Mouse (Mus musculus): ENCODE results near the gene Tnfaip3. TPM values are rescaled to one million over a fixed set of nuclear protein-coding genes. Genes with fewer than 3 reads are reported as not detected.

Tnfaip3 gene
- polyA plus RNA-seq (2015; fragmentation: Nextera tagmentation; extraction: Ambion mirVana), result 2.8 and 3.2 TPM in 2 replicates

GRCm38 (mm10) chr10:19015257-19015862 lies at the start of gene Tnfaip3:
Gene Tnfaip3 (minus strand): TSS chr10:19015657.
- H3K9me3 ChIP-seq, result no peaks in the 10 kb centered on the region
- H3K27ac ChIP-seq, result peak within 1 kb of the TSS; percentile 80
- no peaks in the 10 kb centered on the region for H3K36me3 ChIP-seq
- peak within 1 kb of the TSS; percentile 83 for H3K4me3 ChIP-seq
- peaks cover 6% of the 10 kb centered on the region for H3K27me3 ChIP-seq
- H3K4me2 ChIP-seq, result peak within 1 kb of the TSS; percentile 82
- ATAC-seq (ENCODE audit: insufficient number of reproducible peaks, insufficient read depth, low FRiP score, low TSS enrichment, low read depth), result peak; percentile 88
- peaks cover 12% of the 10 kb centered on the region for H3K4me1 ChIP-seq
- H3K9ac ChIP-seq, result peak within 1 kb of the TSS; percentile 87
- WGBS, result under 1% methylated on average over 38 of the region's 38 CpGs

GRCm38 (mm10) chr10:19064651-19065601 lies 49.5 kb upstream of the Tnfaip3 start:
- Histone ChIP-seq H3K36me3 (no peaks in the 10 kb centered on the region), H3K9ac (no peak overlapping the region), H3K4me2 (no peak overlapping the region), H3K4me3 (no peak overlapping the region), H3K9me3 (no peaks in the 10 kb centered on the region), H3K4me1 (no peaks in the 10 kb centered on the region), H3K27ac (no peak overlapping the region), H3K27me3 (no peaks in the 10 kb centered on the region)
- ATAC-seq (ENCODE audit: insufficient number of reproducible peaks, insufficient read depth, low FRiP score, low TSS enrichment, low read depth), result no peak
- 75% methylated on average over 6 of the region's 6 CpGs for WGBS

GRCm38 (mm10) chr10:19063670-19064069 lies 48.2 kb upstream of the Tnfaip3 start:
- ATAC-seq (ENCODE audit: insufficient number of reproducible peaks, insufficient read depth, low FRiP score, low TSS enrichment, low read depth), result no peak
- Histone ChIP-seq H3K27ac (no peak overlapping the region), H3K27me3 (no peaks in the 10 kb centered on the region), H3K4me3 (no peak overlapping the region), H3K4me2 (no peak overlapping the region), H3K36me3 (no peaks in the 10 kb centered on the region), H3K9ac (no peak overlapping the region), H3K9me3 (no peaks in the 10 kb centered on the region), H3K4me1 (no peaks in the 10 kb centered on the region)
- WGBS, result 79% methylated on average over 1 of the region's 1 CpGs

GRCm38 (mm10) chr10:19063208-19063607 lies 47.8 kb upstream of the Tnfaip3 start:
- Histone ChIP-seq H3K27ac (no peak overlapping the region), H3K9ac (no peak overlapping the region), H3K36me3 (no peaks in the 10 kb centered on the region), H3K27me3 (no peaks in the 10 kb centered on the region), H3K4me3 (no peak overlapping the region), H3K4me2 (no peak overlapping the region), H3K4me1 (no peaks in the 10 kb centered on the region), H3K9me3 (no peaks in the 10 kb centered on the region)
- ATAC-seq (ENCODE audit: insufficient number of reproducible peaks, insufficient read depth, low FRiP score, low TSS enrichment, low read depth), result no peak
- 90% methylated on average over 4 of the region's 4 CpGs for WGBS

GRCm38 (mm10) chr10:19062098-19062905 lies 46.8 kb upstream of the Tnfaip3 start:
- Histone ChIP-seq H3K4me1 (no peaks in the 10 kb centered on the region), H3K4me2 (no peak overlapping the region), H3K9me3 (no peaks in the 10 kb centered on the region), H3K36me3 (no peaks in the 10 kb centered on the region), H3K4me3 (no peak overlapping the region), H3K27ac (no peak overlapping the region), H3K27me3 (no peaks in the 10 kb centered on the region), H3K9ac (no peak overlapping the region)
- no peak for ATAC-seq (ENCODE audit: insufficient number of reproducible peaks, insufficient read depth, low FRiP score, low TSS enrichment, low read depth)
- 47% methylated on average over 15 of the region's 15 CpGs for WGBS

- H3K36me3 ChIP-seq, result no peaks in the 10 kb centered on the region
- no peak overlapping the region for H3K4me2 ChIP-seq
- no peaks in the 10 kb centered on the region for H3K4me1 ChIP-seq
- no peak overlapping the region for H3K9ac ChIP-seq
- WGBS, result 85% methylated on average over 3 of the region's 3 CpGs
- ATAC-seq (ENCODE audit: insufficient number of reproducible peaks, insufficient read depth, low FRiP score, low TSS enrichment, low read depth), result no peak
- no peak overlapping the region for H3K4me3 ChIP-seq
- no peaks in the 10 kb centered on the region for H3K9me3 ChIP-seq
- no peaks in the 10 kb centered on the region for H3K27me3 ChIP-seq
- no peak overlapping the region for H3K27ac ChIP-seq
Observed at GRCm38 (mm10) chr10:19061201-19061600, 45.7 kb upstream of the Tnfaip3 start.

- WGBS, result 77% methylated on average over 1 of the region's 1 CpGs
- Histone ChIP-seq H3K27me3 (no peaks in the 10 kb centered on the region), H3K4me1 (no peaks in the 10 kb centered on the region), H3K36me3 (no peaks in the 10 kb centered on the region), H3K9ac (no peak overlapping the region), H3K27ac (no peak overlapping the region), H3K4me3 (no peak overlapping the region), H3K4me2 (no peak overlapping the region), H3K9me3 (no peaks in the 10 kb centered on the region)
- ATAC-seq (ENCODE audit: insufficient number of reproducible peaks, insufficient read depth, low FRiP score, low TSS enrichment, low read depth), result no peak
Observed at GRCm38 (mm10) chr10:19053524-19053923, 38.1 kb upstream of the Tnfaip3 start.

GRCm38 (mm10) chr10:19045986-19046385 lies 30.5 kb upstream of the Tnfaip3 start:
- H3K4me3 ChIP-seq, result no peak overlapping the region
- no peaks in the 10 kb centered on the region for H3K27me3 ChIP-seq
- 54% methylated on average over 2 of the region's 2 CpGs for whole genome bisulfite sequencing
- H3K4me2 ChIP-seq, result no peak overlapping the region
- H3K9ac ChIP-seq, result no peak overlapping the region
- no peaks in the 10 kb centered on the region for H3K36me3 ChIP-seq
- H3K4me1 ChIP-seq, result no peaks in the 10 kb centered on the region
- no peak overlapping the region for H3K27ac ChIP-seq
- no peak for ATAC-seq (ENCODE audit: insufficient number of reproducible peaks, insufficient read depth, low FRiP score, low TSS enrichment, low read depth)
- no peaks in the 10 kb centered on the region for H3K9me3 ChIP-seq

GRCm38 (mm10) chr10:19044765-19045516 lies 29.5 kb upstream of the Tnfaip3 start:
- no peak for ATAC-seq (ENCODE audit: insufficient number of reproducible peaks, insufficient read depth, low FRiP score, low TSS enrichment, low read depth)
- WGBS, result 87% methylated on average over 9 of the region's 9 CpGs

GRCm38 (mm10) chr10:19043529-19044262 lies 28.2 kb upstream of the Tnfaip3 start:
- Histone ChIP-seq H3K27me3 (no peaks in the 10 kb centered on the region), H3K36me3 (no peaks in the 10 kb centered on the region), H3K4me3 (no peak overlapping the region), H3K9ac (no peak overlapping the region), H3K4me1 (no peaks in the 10 kb centered on the region), H3K27ac (no peak overlapping the region), H3K4me2 (no peak overlapping the region), H3K9me3 (no peaks in the 10 kb centered on the region)
- 62% methylated on average over 4 of the region's 4 CpGs for WGBS
- ATAC-seq (ENCODE audit: insufficient number of reproducible peaks, insufficient read depth, low FRiP score, low TSS enrichment, low read depth), result no peak

More at GRCm38 (mm10) chr10:19044765-19045516, 29.5 kb upstream of the Tnfaip3 start:
- no peak overlapping the region for H3K4me3 ChIP-seq
- no peaks in the 10 kb centered on the region for H3K4me1 ChIP-seq
- H3K4me2 ChIP-seq, result no peak overlapping the region
- no peaks in the 10 kb centered on the region for H3K36me3 ChIP-seq
- H3K9me3 ChIP-seq, result no peaks in the 10 kb centered on the region
- H3K27ac ChIP-seq, result no peak overlapping the region
- no peak overlapping the region for H3K9ac ChIP-seq
- no peaks in the 10 kb centered on the region for H3K27me3 ChIP-seq
